Mouse (Mus musculus): ENCODE results near the gene Celf3. TPM values are rescaled to one million over a fixed set of nuclear protein-coding genes. Genes with fewer than 3 reads are reported as not detected.

Celf3 gene
- polyA plus RNA-seq, 1 experiment from 2014 or later, result 2.4 TPM

GRCm38 (mm10) chr3:94482764-94483385 lies 4.8 kb downstream of the Celf3 start:
- H3K4me1 ChIP-seq, result peaks cover 6% of the 10 kb centered on the region
- no peak overlapping the region for H3K9ac ChIP-seq
- H3K36me3 ChIP-seq, result no peaks in the 10 kb centered on the region
- no peaks in the 10 kb centered on the region for H3K9me3 ChIP-seq
- peaks cover 41% of the 10 kb centered on the region for H3K27me3 ChIP-seq
- no peak overlapping the region for H3K4me3 ChIP-seq
- H3K27ac ChIP-seq, result no peak overlapping the region
- ATAC-seq (ENCODE audit: low FRiP score, low read depth), result no peak
- no peak overlapping the region for H3K4me2 ChIP-seq (replicated peaks)
- 91% methylated on average over 17 of the region's 17 CpGs for WGBS

- H3K4me3 ChIP-seq, result no peak overlapping the region
- no peak overlapping the region for H3K9ac ChIP-seq
- no peak overlapping the region for H3K4me2 ChIP-seq (replicated peaks)
- H3K27me3 ChIP-seq, result peaks cover 30% of the 10 kb centered on the region
- no peaks in the 10 kb centered on the region for H3K36me3 ChIP-seq
- no peak overlapping the region for H3K27ac ChIP-seq
- no peaks in the 10 kb centered on the region for H3K9me3 ChIP-seq
- 24% methylated on average over 20 of the region's 20 CpGs for WGBS
- no peak for ATAC-seq (ENCODE audit: low FRiP score, low read depth)
- H3K4me1 ChIP-seq, result peaks cover 6% of the 10 kb centered on the region
These were observed 5.8 kb downstream of the Celf3 start for GRCm38 (mm10) chr3:94483790-94484439.

DNA sequence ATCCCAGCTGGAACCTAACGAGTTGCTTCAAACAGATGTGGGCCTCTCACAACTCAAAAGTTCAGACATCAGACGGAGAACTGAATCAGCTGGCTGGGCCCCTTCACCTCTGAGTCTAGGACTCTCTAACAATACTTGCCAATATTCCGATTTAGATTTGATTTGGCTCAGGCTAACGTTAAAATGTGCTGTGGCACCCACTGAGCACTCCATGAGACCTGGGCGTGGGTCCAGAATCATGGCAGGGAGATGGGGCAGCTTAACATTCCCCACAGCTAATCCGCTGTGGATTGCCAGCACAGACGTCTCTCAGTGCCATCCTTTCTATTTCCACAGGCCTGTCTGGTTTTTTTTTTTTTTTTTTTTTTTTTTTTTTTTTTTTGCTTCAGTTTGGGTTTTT lies 7.8 kb downstream of the Celf3 start:
- no peak overlapping the region for H3K27ac ChIP-seq
- 60% methylated on average over 7 of the region's 7 CpGs for WGBS
- H3K4me1 ChIP-seq, result peaks cover 6% of the 10 kb centered on the region
- H3K4me2 ChIP-seq (replicated peaks), result no peak overlapping the region
- no peaks in the 10 kb centered on the region for H3K9me3 ChIP-seq
- no peak overlapping the region for H3K9ac ChIP-seq
- peaks cover 6% of the 10 kb centered on the region; the same call in 1 of the 2 replicates for H3K36me3 ChIP-seq
- H3K4me3 ChIP-seq, result no peak overlapping the region
- H3K27me3 ChIP-seq, result peaks cover 10% of the 10 kb centered on the region
- ATAC-seq (ENCODE audit: low FRiP score, low read depth), result no peak

DNA sequence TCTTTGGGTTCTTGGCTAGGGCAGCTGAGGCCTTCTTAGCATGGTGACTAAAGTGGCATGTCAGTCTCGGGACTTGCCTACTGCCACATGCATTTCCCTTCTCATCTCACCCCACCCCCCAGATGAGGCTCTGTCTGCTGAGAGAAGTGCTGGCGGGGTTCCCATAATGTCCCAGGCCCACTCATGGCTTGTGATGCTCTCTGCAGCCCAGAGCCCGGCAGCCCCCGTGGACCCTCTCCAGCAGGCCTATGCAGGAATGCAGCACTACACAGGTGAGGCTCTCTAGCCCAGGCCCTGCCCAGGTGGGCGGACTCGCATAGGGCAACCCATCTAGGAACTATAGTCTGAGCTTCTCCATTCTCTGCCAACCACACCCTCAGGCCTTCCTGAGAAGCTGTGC lies 9.5 kb downstream of the Celf3 start:
- ATAC-seq (ENCODE audit: low FRiP score, low read depth), result no peak
- no peak overlapping the region for H3K4me2 ChIP-seq (replicated peaks)
- H3K4me3 ChIP-seq, result no peak overlapping the region
- peaks cover 7% of the 10 kb centered on the region; the same call in 1 of the 2 replicates for H3K36me3 ChIP-seq
- 76% methylated on average over 6 of the region's 6 CpGs for WGBS
- H3K9ac ChIP-seq, result no peak overlapping the region
- no peak overlapping the region for H3K27ac ChIP-seq
- H3K4me1 ChIP-seq, result peaks cover 6% of the 10 kb centered on the region
- no peaks in the 10 kb centered on the region for H3K9me3 ChIP-seq
- H3K27me3 ChIP-seq, result no peaks in the 10 kb centered on the region; the same call in 1 of the 2 replicates

- Histone ChIP-seq H3K27me3 (no peaks in the 10 kb centered on the region), H3K4me2 (replicated peaks) (no peak overlapping the region), H3K4me3 (no peak overlapping the region), H3K27ac (no peak overlapping the region), H3K9ac (no peak overlapping the region), H3K36me3 (peaks cover 72% of the 10 kb centered on the region), H3K4me1 (no peaks in the 10 kb centered on the region), H3K9me3 (no peaks in the 10 kb centered on the region)
- no peak for ATAC-seq (ENCODE audit: low FRiP score, low read depth)
- WGBS, result 86% methylated on average over 4 of the region's 4 CpGs
These were observed 19.1 kb downstream of the Celf3 start for GRCm38 (mm10) chr3:94497162-94497561.

- WGBS, result 73% methylated on average over 3 of the region's 3 CpGs
- Histone ChIP-seq H3K9ac (no peak overlapping the region), H3K36me3 (peaks cover 59% of the 10 kb centered on the region), H3K9me3 (no peaks in the 10 kb centered on the region), H3K27me3 (no peaks in the 10 kb centered on the region), H3K4me1 (no peaks in the 10 kb centered on the region), H3K4me3 (no peak overlapping the region), H3K4me2 (replicated peaks) (no peak overlapping the region), H3K27ac (no peak overlapping the region)
- ATAC-seq (ENCODE audit: low FRiP score, low read depth), result no peak
These were observed 24.1 kb downstream of the Celf3 start for GRCm38 (mm10) chr3:94502243-94502642.

- no peaks in the 10 kb centered on the region for H3K4me1 ChIP-seq
- no peak overlapping the region for H3K9ac ChIP-seq
- no peak overlapping the region for H3K27ac ChIP-seq
- H3K36me3 ChIP-seq, result peaks cover 56% of the 10 kb centered on the region
- ATAC-seq (ENCODE audit: low FRiP score, low read depth), result no peak
- H3K9me3 ChIP-seq, result no peaks in the 10 kb centered on the region
- H3K4me3 ChIP-seq, result no peak overlapping the region
- H3K27me3 ChIP-seq, result no peaks in the 10 kb centered on the region
- H3K4me2 ChIP-seq (replicated peaks), result no peak overlapping the region
- WGBS, result 98% methylated on average over 1 of the region's 1 CpGs
These were observed 28.6 kb downstream of the Celf3 start for GRCm38 (mm10) chr3:94506664-94507063.

DNA sequence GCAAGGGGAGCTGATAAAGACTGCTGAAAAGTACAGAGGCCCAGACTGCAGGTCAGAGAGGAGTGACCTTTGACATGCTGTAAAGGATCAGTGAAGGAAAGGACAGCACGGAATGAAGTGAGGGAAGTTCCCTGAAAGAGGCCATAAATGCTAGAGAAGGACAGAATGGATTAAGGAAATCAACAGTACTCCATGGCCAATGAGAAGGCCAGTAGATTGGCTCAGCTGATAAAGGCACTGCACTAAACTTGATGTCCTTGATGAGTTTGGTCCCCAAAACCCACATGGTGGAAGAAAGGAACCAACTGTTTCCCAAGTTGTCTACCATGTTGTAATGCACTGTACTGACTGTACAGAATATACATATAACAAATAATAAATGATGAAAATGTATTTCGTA lies 48.6 kb downstream of the Celf3 start:
- no peak for ATAC-seq (ENCODE audit: low FRiP score, low read depth)
- Histone ChIP-seq H3K9me3 (no peaks in the 10 kb centered on the region), H3K9ac (no peak overlapping the region), H3K27me3 (no peaks in the 10 kb centered on the region), H3K36me3 (peaks cover 52% of the 10 kb centered on the region), H3K27ac (no peak overlapping the region), H3K4me2 (replicated peaks) (no peak overlapping the region), H3K4me3 (no peak overlapping the region), H3K4me1 (no peaks in the 10 kb centered on the region)
- WGBS, result 60% methylated on average over 2 of the region's 2 CpGs

DNA sequence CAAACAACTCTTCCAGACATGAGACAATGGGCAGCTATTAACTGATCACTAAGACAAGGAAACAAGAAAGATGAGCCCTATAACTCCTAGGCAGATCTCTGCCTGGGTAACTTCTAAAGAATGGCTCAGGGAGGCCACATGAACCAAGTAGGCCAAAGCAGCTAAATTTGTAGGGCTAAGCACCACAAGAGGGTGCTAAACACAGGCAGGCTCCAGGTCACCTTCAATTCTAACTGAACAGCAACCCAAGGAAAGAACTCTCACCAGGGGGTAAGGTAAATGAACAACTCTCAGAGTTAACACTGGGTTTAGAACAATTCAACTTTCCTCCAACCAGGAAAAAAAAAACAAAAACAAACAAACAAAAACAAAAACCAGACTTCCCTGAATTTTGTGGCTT lies 55.9 kb downstream of the Celf3 start:
- Histone ChIP-seq H3K36me3 (peaks cover 19% of the 10 kb centered on the region), H3K27me3 (no peaks in the 10 kb centered on the region), H3K27ac (no peak overlapping the region), H3K4me2 (replicated peaks) (no peak overlapping the region), H3K9me3 (no peaks in the 10 kb centered on the region), H3K4me3 (no peak overlapping the region), H3K4me1 (no peaks in the 10 kb centered on the region), H3K9ac (no peak overlapping the region)
- ATAC-seq (ENCODE audit: low FRiP score, low read depth), result no peak

GRCm38 (mm10) chr3:94537187-94537586 lies 59.1 kb downstream of the Celf3 start:
- Histone ChIP-seq H3K27ac (no peak overlapping the region), H3K4me3 (no peak overlapping the region), H3K36me3 (peaks cover 11% of the 10 kb centered on the region), H3K9me3 (no peaks in the 10 kb centered on the region), H3K4me1 (no peaks in the 10 kb centered on the region), H3K9ac (no peak overlapping the region), H3K27me3 (no peaks in the 10 kb centered on the region), H3K4me2 (replicated peaks) (no peak overlapping the region)
- ATAC-seq (ENCODE audit: low FRiP score, low read depth), result no peak
- 94% methylated on average over 3 of the region's 3 CpGs for WGBS

Other genes starting within 250 kb of the Celf3 start
- not detected in 2 replicates for gene Gm4778, start 214.3 kb upstream of the Celf3 start, polyA plus RNA-seq (2015; fragmentation: Nextera tagmentation; extraction: Ambion mirVana)
- 11.2 and 11.5 TPM in 2 replicates for gene Them4, start 168.2 kb upstream of the Celf3 start, polyA plus RNA-seq (2015; fragmentation: Nextera tagmentation; extraction: Ambion mirVana)
- gene Them5, start 136.2 kb upstream of the Celf3 start, polyA plus RNA-seq (2015; fragmentation: Nextera tagmentation; extraction: Ambion mirVana), result 2.3 and 2.4 TPM in 2 replicates
- gene C2cd4d, start 115.9 kb upstream of the Celf3 start, polyA plus RNA-seq (2015; fragmentation: Nextera tagmentation; extraction: Ambion mirVana), result 2.5 and 3.1 TPM in 2 replicates
- 0.98 and 1.0 TPM in 2 replicates for gene Rorc, start 105.5 kb upstream of the Celf3 start, polyA plus RNA-seq (2015; fragmentation: Nextera tagmentation; extraction: Ambion mirVana)
- gene Lingo4, start 79.8 kb upstream of the Celf3 start, polyA plus RNA-seq (2015; fragmentation: Nextera tagmentation; extraction: Ambion mirVana), result 0.06 and 0.14 TPM in 2 replicates
- 8.4 and 8.9 TPM in 2 replicates for gene Tdrkh, start 65.0 kb upstream of the Celf3 start, polyA plus RNA-seq (2015; fragmentation: Nextera tagmentation; extraction: Ambion mirVana)
- 66.8 and 67.0 TPM in 2 replicates for gene Mrpl9, start 35.0 kb upstream of the Celf3 start, polyA plus RNA-seq (2015; fragmentation: Nextera tagmentation; extraction: Ambion mirVana)
- gene Oaz3, start 34.4 kb upstream of the Celf3 start, polyA plus RNA-seq (2015; fragmentation: Nextera tagmentation; extraction: Ambion mirVana), result 0.73 and 0.94 TPM in 2 replicates
- 1.8 and 2.0 TPM in 2 replicates for gene Riiad1, start 2.0 kb downstream of the Celf3 start, polyA plus RNA-seq (2015; fragmentation: Nextera tagmentation; extraction: Ambion mirVana)
- 56.7 and 66.8 TPM in 2 replicates for gene Snx27, start 104.4 kb downstream of the Celf3 start, polyA plus RNA-seq (2015; fragmentation: Nextera tagmentation; extraction: Ambion mirVana)
- gene Gm10972, start 164.8 kb downstream of the Celf3 start, polyA plus RNA-seq (2015; fragmentation: Nextera tagmentation; extraction: Ambion mirVana), result not detected in 2 replicates
- gene Tuft1, start 180.6 kb downstream of the Celf3 start, polyA plus RNA-seq (2015; fragmentation: Nextera tagmentation; extraction: Ambion mirVana), result 4.9 and 5.3 TPM in 2 replicates
- 0.63 and 0.75 TPM in 2 replicates for gene Selenbp2, start 215.3 kb downstream of the Celf3 start, polyA plus RNA-seq (2015; fragmentation: Nextera tagmentation; extraction: Ambion mirVana)